Mouse (Mus musculus): ENCODE results near the gene Trub2.

DNA sequence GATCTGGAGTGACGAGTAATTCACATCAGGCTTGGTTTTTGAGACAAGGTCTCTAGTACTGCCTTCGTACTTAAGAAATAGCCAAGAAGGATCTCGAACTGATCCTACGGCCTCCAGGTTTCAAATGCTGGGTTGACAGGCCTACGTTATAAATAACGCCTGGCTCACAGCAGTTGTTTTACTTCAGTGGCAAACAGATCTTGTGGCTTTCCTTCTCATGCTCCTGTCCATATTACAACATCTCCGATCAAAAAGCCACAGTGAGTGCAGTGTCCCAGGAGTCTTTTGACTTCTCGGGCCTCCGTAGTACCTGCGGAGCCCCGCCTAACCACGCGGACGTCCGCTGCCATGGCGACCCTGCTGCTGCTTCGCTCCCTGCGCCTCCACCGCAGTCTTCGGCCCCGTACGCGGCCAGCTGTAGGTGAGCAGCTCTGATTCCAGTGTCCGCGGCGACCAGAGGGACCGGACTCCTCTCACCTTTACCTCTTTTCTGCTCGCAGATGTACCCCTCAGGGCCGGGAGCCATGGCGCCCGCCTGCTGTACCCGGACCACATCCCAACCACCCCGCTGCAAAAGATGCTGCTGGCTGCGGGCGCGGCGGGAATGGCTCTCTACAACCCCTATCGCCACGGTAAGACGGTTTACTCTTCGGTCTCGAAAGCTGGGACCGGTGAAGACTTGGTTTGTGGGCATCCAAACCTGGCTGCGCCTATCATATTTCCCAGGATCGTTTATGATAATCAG lies at the start of gene Trub2:
- no peak for TF ChIP-seq POLR2A (IDR thresholded peaks at IDR 0.05; ENCODE audit: insufficient read depth, low read depth, low read length)
- TF ChIP-seq CTCF (IDR thresholded peaks at IDR 0.05), result no peak
- no peak for TF ChIP-seq EP300 (IDR thresholded peaks at IDR 0.05; ENCODE audit: insufficient read depth, low read depth, low read length)
